Mouse (Mus musculus) lung, adult 2 months (tissue): ENCODE measurements around the gene Cers6.

Experiments used
- CTCF ChIP-seq: fragments of 200-500 bp; IDR thresholded peaks from 2 replicates; pipeline ENCODE4 v1.5.1; 2011; ENCODE audit warnings: mild to moderate bottlenecking, low read length, control low read depth; ENCODE audit not compliant: insufficient read depth
- POLR2A ChIP-seq: fragments of 200-500 bp; IDR thresholded peaks from 2 replicates; pipeline ENCODE4 v1.6.1; 2011; ENCODE audit warnings: low read depth, mild to moderate bottlenecking, control low read depth, low read length, borderline replicate concordance; ENCODE audit errors: extremely low read depth

DNA sequence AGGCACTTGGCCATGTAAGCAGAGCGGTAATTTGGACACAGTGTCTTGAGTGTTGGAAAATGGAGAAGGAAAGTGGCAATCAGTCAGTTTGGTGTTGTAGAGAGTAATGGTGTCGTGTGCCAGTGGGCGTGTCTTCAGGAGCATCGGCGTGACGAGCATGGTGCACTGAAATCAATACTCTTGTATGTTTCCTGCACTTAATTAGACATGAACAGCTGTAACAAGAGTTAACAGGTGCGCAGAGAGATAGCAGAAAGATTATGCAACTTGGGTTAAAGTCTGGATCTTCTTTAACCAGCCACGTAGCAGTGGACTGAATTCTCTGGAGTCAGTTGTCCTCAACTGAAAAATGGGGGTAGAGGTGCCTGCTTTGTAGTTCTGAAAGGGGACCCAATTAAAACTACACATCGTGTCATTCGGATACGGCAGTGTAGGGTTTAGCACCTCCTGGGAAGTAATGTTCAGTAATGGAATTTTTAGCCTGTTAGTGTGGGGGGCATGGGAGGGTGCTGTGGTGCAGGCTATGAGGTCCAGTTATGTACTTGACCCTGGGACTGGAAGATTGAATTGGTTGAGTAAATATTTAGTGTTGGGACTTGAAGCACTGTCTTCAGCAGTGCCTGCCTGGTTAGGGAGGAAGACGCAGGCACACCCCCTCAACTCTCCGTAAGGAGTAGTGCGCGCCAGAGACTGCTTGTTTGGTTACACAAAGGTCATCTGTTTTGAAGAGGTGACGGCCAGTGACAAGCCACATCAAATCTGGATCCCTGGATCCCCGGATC, 9.9 kb downstream of the Cers6 start:
- TF ChIP-seq CTCF (no peak), POLR2A (no peak)
